ENCODE assay signal across 8 mouse cellular contexts in the genomic region with DNA sequence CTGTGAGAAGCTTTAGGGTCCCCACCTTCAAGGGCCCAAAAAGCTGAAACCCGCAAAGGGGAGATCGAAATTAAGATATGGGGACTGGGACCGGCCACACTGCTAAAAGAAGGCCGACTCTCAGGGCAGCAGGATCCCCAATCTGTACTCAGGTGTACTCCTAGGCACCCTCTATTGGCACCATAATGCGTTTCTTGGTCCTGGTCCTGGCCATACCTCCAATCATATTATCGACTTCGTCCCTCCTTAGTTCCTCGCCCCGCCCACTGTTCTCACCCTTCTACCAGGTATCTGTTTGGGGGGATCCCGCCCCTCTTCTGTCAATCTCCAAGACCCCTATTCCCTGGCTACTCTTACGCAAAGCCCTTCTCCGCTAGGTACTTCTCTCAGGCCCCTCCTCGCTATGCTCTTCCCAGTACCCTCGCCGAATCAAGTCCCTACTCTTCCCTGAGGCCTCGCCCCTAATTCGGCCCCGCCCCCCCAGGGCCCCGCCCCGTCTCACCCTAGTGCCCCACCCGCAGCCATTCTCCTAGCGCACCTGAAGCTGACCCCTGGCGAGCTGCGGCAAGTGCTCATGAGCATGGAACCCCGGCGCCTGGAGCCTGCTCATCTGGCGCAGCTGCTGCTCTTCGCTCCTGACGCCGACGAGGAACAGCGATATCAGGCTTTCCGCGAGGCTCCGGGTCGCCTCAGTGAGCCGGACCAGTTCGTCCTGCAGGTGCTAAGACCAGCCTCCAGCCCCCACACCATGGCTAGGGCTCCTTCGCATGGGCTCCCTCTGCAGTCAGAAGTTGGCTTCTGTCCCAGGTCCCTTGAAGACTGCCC. TPM values are rescaled to one million over a fixed set of nuclear protein-coding genes. Genes with fewer than 3 reads are reported as not detected.
DNase-seq lines count a peak whose midpoint lies in the region; ATAC-seq and TF ChIP-seq lines count a peak whose summit lies in the region.

No protein-coding gene starts in this region.

- TF ChIP-seq CTCF in layer of hippocampus, adult 2 months (conservative IDR thresholded peaks at IDR 0.05), result no peak

- H3K4me1 ChIP-seq in lung, embryonic 15.5 days, result peaks cover 11% of the 10 kb centered on the region; the same call in 1 of the 2 replicates
- H3K4me1 ChIP-seq in stomach, embryonic 14.5 days (ENCODE audit: control insufficient read depth, insufficient read depth, low read length), result peaks cover 6% of the 10 kb centered on the region; the same call in 1 of the 2 replicates

- ATAC-seq in lung, embryonic 15.5 days (ENCODE audit: borderline replicate concordance, extremely low read depth, low FRiP score, low TSS enrichment), result peak; percentile 77; the same call in 1 of the 2 replicates
- ATAC-seq in stomach, embryonic 14.5 days (ENCODE audit: insufficient number of reproducible peaks, insufficient read depth, low FRiP score, low read depth), result peak; percentile 87
- no peak for ATAC-seq in monocyte, adult 5-6 weeks (replicated peaks; ENCODE audit: insufficient number of reproducible peaks, low FRiP score, low TSS enrichment, poor library complexity, severe bottlenecking)

- peaks cover 34% of the 10 kb centered on the region for H3K27me3 ChIP-seq in lung, embryonic 15.5 days
- peaks cover 7% of the 10 kb centered on the region; the same call in 1 of the 2 replicates for H3K27me3 ChIP-seq in stomach, embryonic 14.5 days (ENCODE audit: control insufficient read depth, insufficient read depth, low read length)

- H3K4me2 ChIP-seq in lung, embryonic 15.5 days, result peak overlapping the region; percentile 72
- peak overlapping the region; percentile 59 for H3K4me2 ChIP-seq in stomach, embryonic 14.5 days (replicated peaks; ENCODE audit: low read depth, low read length)

- no peak overlapping the region for H3K27ac ChIP-seq in layer of hippocampus, adult 2 months
- H3K27ac ChIP-seq in lung, embryonic 15.5 days, result no peak overlapping the region
- no peak overlapping the region for H3K27ac ChIP-seq in stomach, embryonic 14.5 days (ENCODE audit: low read length)

- no peaks in the 10 kb centered on the region for H3K9me3 ChIP-seq in lung, embryonic 15.5 days
- no peaks in the 10 kb centered on the region for H3K9me3 ChIP-seq in stomach, embryonic 14.5 days (ENCODE audit: control insufficient read depth, low read depth, low read length)

- 8% methylated on average over 39 of the region's 39 CpGs for WGBS in lung, embryonic 15.5 days
- WGBS in stomach, embryonic 14.5 days, result 8% methylated on average over 39 of the region's 39 CpGs

- DNase-seq in layer of hippocampus, adult 2 months (ENCODE audit: low spot score in 2 of 2), result no peak
- no peak for DNase-seq in layer of hippocampus, postnatal 10 days (ENCODE audit: low spot score in 2 of 2)
- peak; percentile 25 for DNase-seq in embryo, embryonic 10.5 days (ENCODE audit: low spot score)
- DNase-seq in induced T-regulatory cell, adult 2 months (ENCODE audit: low read depth), result peak; percentile 40
- DNase-seq in frontal cortex, postnatal 10 days (ENCODE audit: low spot score in 2 of 2), result no peak

- peak overlapping the region; percentile 39 for H3K4me3 ChIP-seq in layer of hippocampus, adult 2 months
- H3K4me3 ChIP-seq in lung, embryonic 15.5 days, result peak overlapping the region; percentile 34
- H3K4me3 ChIP-seq in stomach, embryonic 14.5 days (ENCODE audit: low read depth, low read length), result peak overlapping the region; percentile 27

- H3K9ac ChIP-seq in lung, embryonic 15.5 days, result no peak overlapping the region
- H3K9ac ChIP-seq in stomach, embryonic 14.5 days (replicated peaks; ENCODE audit: low read depth, low read length), result no peak overlapping the region

- no peaks in the 10 kb centered on the region for H3K36me3 ChIP-seq in lung, embryonic 15.5 days
- H3K36me3 ChIP-seq in stomach, embryonic 14.5 days (ENCODE audit: control insufficient read depth, insufficient read depth, low read length), result no peaks in the 10 kb centered on the region

RNA-seq across cellular contexts. Expression of gene Kdelr2, which starts 16.6 kb away (rescaled TPM):
- 10 to 100 TPM; 34.3 to 36.2 TPM for total RNA-seq in layer of hippocampus, adult 2 months (2021)
- 10 to 100 TPM; 48.8 to 53.8 TPM for total RNA-seq in layer of hippocampus, postnatal 10 days (2021)
- polyA plus RNA-seq in lung, embryonic 15.5 days (2015; fragmentation: Nextera tagmentation; extraction: Ambion mirVana), result 329 and 337 TPM in 2 replicates
- polyA plus RNA-seq in stomach, embryonic 14.5 days (2014; fragmentation: Nextera tagmentation; extraction: Ambion mirVana), result 387 and 412 TPM in 2 replicates
- 47.3 to 66.2 TPM (median 47.5 TPM) in 3 replicates for total RNA-seq in monocyte, adult 5-6 weeks (2017)

RNA-seq across cellular contexts. Expression of gene Grid2ip, which starts 29.9 kb away (rescaled TPM):
- 1 to 10 TPM; 1.2 to 2.2 TPM for total RNA-seq in layer of hippocampus, adult 2 months (2021)
- total RNA-seq in layer of hippocampus, postnatal 10 days (2021), result 1 to 10 TPM; 3.4 to 4.9 TPM
- polyA plus RNA-seq in lung, embryonic 15.5 days (2015; fragmentation: Nextera tagmentation; extraction: Ambion mirVana), result 0.04 and 0.07 TPM in 2 replicates
- polyA plus RNA-seq in stomach, embryonic 14.5 days (2014; fragmentation: Nextera tagmentation; extraction: Ambion mirVana), result 1.3 and 2.0 TPM in 2 replicates
- total RNA-seq in monocyte, adult 5-6 weeks (2017), result not detected in 3 replicates

RNA-seq across cellular contexts. Expression of gene Zdhhc4, which starts 58.0 kb away (rescaled TPM):
- total RNA-seq in layer of hippocampus, adult 2 months (2021), result 10 to 100 TPM; 50.1 to 56.3 TPM
- total RNA-seq in layer of hippocampus, postnatal 10 days (2021), result 10 to 100 TPM; 48.0 to 51.5 TPM
- polyA plus RNA-seq in lung, embryonic 15.5 days (2015; fragmentation: Nextera tagmentation; extraction: Ambion mirVana), result 71.9 and 73.0 TPM in 2 replicates
- polyA plus RNA-seq in stomach, embryonic 14.5 days (2014; fragmentation: Nextera tagmentation; extraction: Ambion mirVana), result 76.2 and 83.4 TPM in 2 replicates
- 22.5 to 39.9 TPM (median 33.8 TPM) in 3 replicates for total RNA-seq in monocyte, adult 5-6 weeks (2017)

Comparison
In these comparisons a context has a peak if more than half of its experiments do, and no peak if none do; other contexts are left out.
1. DNase-seq: peak in embryo, embryonic 10.5 days (single experiment) and induced T-regulatory cell, adult 2 months (single experiment); none in layer of hippocampus, adult 2 months (0 of 2), layer of hippocampus, postnatal 10 days (0 of 2) and frontal cortex, postnatal 10 days (0 of 2).
2. Peak in every context shown above with its lines, with median percentiles within 50 percentile points of each other: H3K4me3 ChIP-seq.